Mouse (Mus musculus): ENCODE results near the gene Sgce.

Sgce gene

GRCm38 (mm10) chr6:4634804-4635203 is 112.2 kb downstream of the Sgce start:
- no peak for DNase-seq

- no peak for DNase-seq
Measured at GRCm38 (mm10) chr6:4633189-4633588, 113.8 kb downstream of the Sgce start.

GRCm38 (mm10) chr6:4631464-4631863 is 115.5 kb downstream of the Sgce start:
- no peak for DNase-seq

All from lung, postnatal 10 days (tissue).